Mouse (Mus musculus) right cerebral cortex, postnatal 10 days (tissue): ENCODE measurements at regions not wholly inside any gene's neighbourhood (a gene's known extent, or its start where the extent isn't known, plus 50 kb on each side); places are given as distances from the start of the nearest gene placed in this dataset.

Source experiments
- DNase-seq, 2 experiments: peaks; one replicate each; pipeline ENCODE4 v3.0.0; 2021; ENCODE audit warnings: low spot score in 2 of 2

DNA sequence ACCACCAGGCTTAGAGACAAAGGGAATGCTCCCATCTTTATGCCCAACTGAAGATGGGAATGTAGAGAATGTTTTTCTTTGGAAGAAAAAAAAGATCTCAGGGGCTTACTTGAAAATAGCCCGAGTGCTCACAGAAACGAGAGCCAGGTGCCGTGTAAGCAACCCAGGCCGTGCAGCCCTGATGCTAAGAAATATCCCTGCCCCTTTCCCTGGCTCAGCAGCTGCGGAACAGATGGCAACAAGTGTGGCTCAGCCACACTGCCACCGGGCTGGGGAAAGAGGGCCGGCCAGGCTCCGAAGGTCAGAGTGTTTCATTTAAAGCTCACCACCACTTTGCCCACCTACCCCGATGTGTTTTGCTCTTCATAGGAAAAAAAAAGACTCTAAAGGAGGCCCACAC lies 205.7 kb upstream of the Kbtbd8 start:
- DNase-seq, result no peak

DNA sequence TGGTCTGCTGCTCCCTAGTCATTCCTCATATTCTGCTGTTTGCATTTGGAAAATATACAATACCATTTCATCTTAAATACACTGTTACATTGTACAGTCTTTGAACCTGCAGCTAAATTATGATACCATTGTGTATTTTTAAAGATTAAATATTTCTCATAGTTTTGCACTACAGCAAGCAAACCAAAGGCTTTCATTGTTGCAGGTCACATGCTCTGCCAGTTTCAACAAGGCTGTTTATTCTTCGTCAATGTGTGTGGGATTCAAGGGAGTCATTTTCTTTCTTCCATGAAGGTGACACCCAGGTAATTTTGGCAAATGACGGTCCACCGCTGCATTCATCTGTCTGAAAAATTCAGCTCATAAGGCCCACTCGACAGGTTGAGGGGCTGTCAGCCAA lies 200.9 kb upstream of the Lrig1 start:
- DNase-seq, result no peak

DNA sequence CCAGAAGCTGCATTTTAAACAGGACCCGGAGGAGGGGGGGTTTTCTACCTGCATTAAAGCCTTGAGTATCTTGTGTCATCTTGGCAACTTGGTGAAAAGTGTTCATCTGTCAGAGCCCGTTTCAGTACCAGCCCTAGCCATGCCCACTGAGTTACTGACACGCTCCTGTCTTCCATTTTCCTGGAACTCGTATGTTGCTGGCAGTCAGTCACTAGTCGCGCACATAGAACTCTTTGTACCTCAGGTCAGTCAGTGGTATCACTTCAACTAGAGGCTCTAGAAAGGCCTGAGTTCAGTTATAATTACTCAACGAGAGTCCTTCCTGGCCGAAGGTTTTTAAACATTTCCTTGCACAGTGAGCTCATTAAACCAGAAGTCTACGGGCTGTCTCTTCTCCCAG lies 198.9 kb upstream of the Lrig1 start:
- no peak for DNase-seq

DNA sequence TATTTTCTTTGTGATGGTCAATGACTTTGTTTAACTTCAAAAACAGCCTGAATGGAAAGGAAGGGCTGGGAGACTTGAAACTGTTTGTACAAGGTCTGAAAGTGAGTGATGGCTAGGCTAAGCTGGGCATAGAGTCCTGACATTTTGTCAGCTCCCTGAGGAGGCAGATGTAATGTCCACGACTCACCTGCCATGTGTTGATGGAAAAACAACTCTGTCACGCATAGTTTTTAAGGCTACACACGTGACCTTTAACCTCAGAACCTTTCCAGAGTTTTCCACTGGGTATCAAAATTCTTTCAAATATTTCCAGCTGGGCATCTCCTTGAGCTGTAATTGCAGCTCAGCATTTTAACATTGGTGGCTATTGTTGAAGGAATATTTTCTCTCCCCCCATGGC lies 190.2 kb upstream of the Lrig1 start:
- no peak for DNase-seq

DNA sequence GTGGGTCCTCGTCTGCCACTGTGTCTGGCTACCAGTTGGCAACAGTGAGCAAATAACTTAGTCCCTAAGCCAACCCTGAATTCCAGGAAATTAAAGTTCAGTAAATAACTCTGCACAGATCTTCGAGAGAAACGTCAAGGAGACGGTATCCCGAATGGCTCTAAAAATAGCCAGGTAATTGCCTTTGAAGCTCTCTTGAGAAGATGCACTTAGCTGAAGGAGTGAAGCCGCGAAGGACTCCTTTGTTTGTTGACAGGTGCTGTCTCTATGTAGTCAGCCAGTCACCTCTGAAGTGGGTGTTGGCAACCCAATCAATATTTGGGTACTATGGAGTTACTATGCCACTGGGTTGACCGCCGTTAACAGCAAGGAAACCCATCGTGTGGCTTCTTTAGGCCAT lies 189.3 kb upstream of the Lrig1 start:
- no peak for DNase-seq

DNA sequence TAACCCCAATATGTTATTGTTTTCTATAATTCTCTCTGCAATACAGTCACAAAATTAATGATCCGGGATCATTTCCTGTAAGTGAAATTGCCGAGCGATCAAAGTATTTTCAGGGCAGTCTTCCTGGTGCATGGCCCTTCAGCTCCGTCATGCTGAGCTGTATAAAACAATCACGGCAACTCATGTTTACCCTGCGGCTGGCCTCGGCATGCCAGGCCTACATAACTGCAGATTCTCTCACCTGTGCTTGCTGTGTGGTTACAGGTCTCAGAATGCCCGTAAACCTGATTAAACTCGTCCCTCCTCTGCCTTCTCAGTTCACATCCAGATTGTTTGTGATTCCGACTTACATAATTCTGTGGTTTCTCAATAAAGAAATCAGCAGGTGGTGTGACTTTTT lies 181.2 kb upstream of the Lrig1 start:
- no peak for DNase-seq

DNA sequence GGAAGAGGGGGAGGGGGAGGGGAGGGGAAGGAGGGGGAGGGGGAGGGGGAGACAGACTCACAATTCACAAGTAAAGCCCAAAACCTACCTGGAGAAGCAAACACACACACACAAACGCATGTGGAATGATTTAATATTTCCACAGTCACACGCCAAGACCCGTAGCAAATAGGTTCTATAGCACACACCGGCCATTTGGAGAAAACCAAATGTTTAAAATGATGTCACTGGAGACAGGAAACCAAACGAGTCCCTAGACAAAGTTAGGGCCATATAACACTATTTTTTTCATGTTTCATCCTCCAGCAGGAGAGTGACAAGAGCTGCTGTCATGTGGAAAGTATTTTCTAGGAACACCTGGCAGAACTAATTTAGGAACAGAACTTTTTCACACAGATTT lies 175.9 kb upstream of the Lrig1 start:
- no peak for DNase-seq

DNA sequence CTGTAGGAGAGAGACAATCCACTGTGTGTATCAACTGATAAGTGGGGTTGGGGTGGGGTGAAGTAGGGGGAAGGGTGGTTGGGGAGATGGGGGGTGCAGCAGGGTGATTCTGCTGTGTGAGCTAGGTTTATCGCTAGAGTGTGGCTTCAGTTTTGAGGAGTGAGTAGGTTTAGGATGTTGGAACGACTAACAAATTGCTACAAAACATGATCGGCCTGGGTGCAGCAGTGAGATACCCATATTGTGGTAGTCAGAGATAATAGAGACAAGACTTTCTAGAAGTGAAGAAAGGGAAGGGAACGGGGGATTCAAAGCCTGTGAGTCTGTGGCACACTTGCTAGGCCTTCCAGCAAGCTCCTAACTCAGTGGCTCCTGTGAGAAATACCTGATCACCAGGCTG lies 175.1 kb upstream of the Lrig1 start:
- no peak for DNase-seq

DNA sequence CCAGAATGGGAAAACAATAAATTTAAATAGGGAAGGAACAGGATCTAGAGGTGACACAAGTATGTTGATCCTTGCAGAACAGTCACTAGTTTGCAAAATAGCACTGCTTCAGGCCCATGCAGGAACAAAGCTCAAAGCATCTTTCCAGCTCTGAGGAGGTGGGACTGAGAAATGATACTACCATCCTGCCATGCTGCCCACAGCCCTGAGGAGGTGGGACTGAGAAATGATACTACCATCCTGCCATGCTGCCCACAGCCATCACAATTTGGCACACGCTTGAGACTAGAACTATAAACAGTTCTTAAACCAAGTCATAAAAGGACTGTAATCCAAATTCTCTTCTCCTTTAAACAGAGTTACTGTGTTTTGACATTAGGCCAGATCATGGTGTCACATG lies 174.5 kb upstream of the Lrig1 start:
- no peak for DNase-seq

DNA sequence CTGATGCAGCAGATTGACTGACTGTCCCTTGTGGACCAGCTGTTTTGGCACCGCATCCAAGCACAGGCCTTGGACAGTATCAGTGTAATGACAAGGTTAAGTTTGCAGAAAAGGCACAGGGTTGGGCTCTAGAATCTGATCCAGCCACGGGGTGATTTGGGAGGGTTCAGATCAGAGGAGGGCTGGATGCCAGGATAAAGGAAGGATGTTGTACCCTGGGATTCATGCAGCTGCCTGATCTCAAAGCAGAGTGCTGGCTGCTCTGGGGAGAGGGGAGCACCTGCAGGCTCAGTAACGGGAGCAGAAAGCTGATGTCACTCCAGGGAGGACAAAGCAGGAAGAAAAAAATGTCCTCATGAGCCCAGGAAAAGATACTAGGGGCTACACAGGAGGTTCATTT lies 168.0 kb upstream of the Lrig1 start:
- DNase-seq, result no peak

DNA sequence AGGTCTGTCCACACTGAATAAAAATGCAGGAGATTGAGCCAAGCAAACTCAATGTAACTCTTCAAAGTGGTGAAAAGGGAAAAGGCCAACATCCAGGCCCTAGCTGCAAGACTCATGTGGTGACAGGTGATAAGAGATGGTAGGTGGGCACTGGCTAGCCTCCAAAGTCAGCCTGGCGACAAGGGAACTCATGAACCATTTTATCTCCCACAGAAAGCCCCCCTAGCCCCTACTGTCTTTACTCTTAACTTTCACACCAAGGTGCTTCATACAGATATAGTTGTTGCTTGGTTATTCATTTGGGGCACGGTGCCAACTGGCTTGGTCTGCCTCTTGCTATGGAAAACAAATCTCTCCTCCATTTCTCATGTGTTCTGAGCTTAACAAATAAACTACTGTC lies 165.5 kb upstream of the Lrig1 start:
- no peak for DNase-seq

DNA sequence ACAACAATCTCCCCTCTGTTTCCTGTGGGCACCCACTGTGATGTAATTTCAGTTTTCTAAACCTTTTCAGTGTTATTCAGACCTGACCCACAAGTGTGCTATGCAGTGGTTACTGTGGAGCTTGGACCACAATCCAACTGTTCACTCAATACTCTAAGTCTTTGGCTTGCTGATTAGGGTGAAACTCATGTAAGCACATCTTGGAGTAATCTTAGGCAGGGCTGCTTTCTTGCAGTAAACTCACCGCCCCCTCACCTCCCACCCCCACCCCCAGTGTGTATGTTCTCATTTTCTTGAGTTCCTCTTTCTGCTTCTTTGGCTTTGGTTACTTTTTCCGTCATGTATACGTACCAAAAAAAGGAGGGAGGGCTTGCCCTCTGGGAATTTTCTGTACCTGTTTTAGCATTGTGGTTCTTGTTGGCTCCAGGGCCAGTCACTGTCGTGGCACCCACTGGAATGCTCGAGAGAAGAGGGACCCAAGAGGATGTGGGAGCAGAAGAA lies 158.2 kb upstream of the Lrig1 start:
- DNase-seq, result no peak

DNA sequence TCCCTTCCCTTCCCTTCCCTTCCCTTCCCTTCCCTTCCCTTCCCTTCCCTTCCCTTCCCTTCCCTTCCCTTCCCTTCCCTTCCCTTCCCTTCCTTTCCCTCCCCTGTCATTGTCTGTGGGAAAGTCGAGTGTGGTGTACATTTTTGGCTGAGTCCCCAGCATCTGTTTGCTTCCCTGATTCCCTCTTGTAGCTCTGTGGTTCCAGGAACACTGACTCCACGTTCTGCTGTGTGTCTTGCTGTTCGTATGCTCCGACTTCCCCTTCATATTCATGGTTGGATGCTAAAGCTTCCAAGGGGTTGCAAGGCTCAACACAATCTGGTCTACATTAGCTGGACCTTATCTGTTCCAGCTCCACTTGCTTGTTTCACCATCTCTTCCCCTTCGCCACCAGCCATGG lies 150.2 kb upstream of the Lrig1 start:
- no peak for DNase-seq

DNA sequence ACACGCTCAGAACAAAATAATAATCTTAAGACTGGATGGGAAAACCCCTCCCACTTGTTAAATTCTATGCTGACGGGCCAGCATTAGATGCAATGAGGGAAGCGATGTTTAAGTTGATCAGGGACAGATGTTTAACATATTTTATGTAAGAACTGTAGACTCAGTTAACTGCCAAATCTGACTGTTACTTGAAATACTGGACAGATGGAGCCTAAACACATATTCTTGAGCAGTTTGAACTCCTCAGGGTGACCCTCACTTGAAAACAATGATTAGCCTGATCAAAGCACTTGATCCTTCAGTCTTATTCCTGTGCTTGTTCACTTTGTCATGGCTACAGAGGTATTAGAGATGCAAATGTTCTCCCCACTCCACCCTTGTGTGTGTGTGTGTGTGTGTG lies 149.6 kb upstream of the Lrig1 start:
- DNase-seq, result no peak

DNA sequence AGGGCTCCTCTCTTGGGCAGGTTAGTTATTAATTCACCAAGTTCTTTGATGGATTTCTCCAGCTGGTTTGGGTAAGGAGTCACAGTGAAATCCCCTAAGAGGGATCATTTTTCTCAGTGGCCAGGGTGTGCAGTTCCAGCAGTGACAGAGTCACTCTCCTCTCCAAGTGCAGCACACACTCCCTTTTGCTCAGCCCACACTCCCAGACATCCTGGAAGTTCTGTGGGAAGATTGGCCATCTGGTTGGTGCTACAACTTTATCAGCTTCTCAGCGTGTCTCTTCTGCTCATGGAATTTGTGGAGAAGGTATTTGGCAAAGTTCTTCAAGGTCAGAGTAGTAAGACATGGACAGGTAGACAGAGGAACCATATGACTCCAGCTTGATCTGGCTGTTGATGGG lies 148.5 kb upstream of the Lrig1 start:
- DNase-seq, result no peak

DNA sequence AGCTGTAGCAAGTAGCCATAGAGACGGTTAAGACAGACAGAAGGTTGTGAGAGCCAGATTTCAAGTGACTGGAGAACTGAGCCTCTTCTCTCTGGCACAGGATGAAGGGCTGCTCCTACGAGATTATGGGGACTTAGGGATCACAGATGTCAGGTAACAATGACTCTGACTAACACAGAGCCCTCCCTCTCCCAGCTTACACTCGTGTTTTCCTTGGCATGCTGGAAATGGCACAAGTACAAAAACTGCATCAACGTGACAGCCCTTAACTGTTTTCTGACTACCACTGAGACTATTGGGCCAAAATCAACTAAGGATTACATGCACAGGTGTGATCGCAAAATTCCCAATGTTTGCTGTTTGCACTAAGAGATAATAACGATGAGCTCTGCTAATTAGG lies 145.9 kb upstream of the Lrig1 start:
- no peak for DNase-seq

DNA sequence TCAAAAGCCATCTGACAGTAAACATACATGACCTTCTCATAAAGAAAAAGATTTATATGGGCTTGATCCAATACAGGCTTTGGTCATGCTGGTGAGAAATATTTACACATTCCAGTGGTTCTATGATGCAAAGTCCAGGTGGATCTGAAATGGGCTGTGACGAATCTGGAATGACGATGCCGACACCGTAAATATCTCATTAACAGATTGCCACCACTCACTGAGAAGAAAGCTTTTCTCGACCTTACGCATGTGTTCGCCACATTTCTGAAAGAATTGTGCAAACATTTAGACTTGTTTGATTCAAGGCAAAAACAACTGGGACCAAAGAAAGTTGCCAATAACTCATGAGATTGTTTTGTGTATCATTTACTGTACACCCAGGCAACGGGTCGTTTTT lies 142.9 kb upstream of the Lrig1 start:
- DNase-seq, result no peak

DNA sequence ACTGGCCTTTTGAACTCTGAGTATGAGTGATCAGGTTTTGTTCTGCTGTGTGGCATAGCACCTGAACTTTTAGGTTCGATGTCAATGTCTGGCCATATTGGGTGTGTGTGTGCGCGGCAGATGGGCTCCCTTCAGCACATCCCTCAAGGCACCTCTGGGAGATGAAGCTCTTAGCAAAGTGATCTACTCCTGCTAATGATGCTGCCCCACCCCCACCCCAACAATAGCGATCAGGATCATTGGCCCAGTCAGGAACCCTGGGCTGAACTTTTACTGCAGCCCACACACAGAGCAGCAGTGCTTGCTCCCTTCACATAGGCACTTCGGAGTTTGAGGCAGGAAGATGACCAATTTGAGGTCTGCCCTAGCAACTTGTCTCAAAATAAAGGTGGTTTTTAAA lies 141.9 kb upstream of the Lrig1 start:
- DNase-seq, result no peak

DNA sequence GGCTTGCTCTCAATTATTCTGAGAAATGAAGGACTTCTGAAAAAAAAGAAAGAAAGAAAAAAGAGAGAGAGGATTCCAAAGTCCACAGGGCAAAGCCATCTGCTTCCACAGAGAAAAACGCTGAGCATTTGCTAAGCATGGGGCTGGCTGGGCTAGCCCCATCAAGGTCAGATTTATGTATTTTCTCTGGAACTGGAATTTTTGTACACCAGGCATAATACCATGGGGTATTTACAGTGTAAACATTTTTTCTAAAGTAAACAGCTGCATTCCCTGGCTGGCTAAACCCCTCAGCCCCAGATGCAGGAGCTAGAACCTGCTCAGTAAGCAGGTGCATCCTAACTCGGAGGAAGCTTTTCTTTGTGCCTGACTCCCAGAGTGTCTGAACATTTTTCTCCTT lies 135.8 kb upstream of the Lrig1 start:
- no peak for DNase-seq

DNA sequence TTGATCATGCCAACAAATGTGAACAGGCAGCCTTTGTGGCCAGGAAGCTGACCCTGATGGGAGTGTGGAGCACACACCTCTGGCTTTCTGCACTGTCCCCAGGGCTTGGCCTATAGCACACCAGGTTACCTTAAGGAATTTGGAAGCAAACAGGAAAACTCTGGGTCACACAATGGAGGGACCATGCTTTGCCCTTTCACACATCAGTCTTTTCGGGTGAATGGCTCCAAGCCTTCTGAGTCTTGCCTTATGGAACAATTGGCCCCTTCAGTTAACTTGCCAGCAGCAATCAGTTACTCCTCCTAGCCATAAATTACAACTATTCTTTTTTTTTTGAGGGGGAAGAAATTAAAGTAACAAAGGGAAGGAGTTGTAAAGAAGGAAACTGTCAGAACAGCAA lies 134.6 kb upstream of the Lrig1 start:
- no peak for DNase-seq

DNA sequence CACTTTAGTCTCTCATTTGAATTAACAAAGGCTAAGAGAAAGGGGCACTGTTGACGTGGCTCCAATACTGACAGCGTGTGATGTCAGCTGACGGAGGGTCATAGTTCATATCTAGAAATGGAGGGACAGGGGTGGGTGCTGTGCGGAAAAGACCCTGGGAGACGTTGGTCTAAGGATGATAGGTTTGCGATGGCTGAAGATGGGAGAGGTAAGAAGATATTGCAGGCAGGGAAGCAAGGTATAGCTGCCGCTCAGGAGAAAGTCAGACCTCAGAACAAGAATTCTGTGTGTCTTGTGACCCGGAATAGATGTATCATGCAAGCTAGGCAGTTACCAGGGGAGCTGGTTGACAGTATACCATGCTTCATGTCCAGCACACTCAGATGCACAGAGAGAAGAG lies 130.8 kb upstream of the Lrig1 start:
- DNase-seq, result no peak

DNA sequence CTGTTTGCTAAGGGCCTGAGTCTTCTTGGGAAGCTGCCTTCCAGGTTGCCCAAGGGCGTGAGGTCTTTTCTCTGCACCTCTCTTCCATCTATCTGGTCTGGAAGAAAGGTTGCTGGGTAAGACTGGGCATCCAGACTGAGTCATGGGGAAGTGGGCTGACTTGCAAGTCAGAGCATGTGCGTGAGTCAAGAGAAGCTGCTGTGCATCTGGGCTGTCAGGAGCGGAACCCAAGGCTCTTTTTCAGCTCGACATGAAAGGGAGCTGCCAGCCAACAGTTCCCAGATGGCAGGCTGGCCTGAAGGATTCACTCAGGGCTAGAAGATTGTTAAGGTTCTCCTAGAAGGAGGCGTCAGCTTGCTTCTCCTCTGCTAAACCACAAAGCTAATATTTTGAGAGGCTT lies 129.3 kb upstream of the Lrig1 start:
- peak; percentile 25 to 30 for DNase-seq

DNA sequence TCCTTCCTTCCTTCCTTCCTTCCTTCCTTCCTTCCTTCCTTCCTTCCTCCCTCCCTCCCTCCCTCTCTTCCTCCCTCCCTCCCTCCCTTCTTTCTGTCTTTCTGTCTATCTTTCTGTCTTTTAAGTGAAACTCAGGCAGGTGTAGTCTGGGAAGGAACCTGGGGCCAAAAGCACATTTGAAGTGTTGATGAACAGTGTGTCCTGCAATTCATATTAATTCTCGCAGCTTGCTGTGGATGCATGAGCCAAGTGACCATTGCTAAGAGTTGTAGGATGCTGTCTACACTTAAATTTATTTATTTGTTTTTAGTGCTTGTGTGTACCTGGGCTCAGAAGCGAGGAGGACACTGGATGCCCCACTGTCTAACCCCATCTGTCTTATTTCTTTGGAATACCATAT lies 126.7 kb upstream of the Lrig1 start:
- no peak for DNase-seq

DNA sequence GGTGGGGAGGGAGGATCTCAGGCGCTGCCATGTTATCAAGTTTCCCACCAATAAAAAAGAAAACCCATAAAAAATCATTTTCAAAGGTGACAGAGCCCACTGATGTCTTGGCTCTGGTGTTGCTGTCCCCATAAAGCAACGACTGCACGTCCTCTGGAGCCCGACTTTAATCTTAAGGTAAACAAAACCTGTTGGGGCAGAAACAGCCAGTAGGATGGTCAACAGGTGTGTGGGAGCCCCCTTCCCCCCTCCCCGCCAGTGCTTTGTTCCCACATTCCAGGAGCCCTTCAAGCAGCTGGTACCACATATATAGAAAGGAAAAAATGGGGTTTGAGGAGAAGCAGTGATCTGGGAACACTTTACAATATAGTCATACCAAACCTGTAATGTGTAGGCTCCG lies 118.3 kb upstream of the Lrig1 start:
- no peak for DNase-seq

DNA sequence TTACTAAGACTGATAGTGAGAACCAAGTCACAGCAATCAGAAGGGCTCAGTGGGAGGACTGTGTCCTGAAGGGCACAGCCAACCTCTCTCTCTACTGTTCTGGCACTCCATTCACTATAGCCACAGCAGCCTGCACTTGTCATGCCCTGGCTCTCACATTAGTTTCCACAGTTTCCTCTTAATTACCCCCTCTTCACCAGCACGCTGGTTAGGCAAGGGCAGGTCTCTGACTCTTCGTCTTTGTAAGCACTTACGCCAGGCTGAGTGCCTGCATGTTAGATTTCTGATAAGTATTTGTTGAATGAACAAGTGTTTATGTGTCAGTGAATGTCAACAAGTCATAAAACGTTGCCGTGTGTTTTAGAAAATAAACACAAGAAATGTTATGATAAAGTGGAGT lies 116.2 kb upstream of the Lrig1 start:
- DNase-seq, result no peak
